Mouse (Mus musculus): ENCODE measurements around the gene A630001G21Rik. TPM values are rescaled to one million over a fixed set of nuclear protein-coding genes. Genes with fewer than 3 reads are reported as not detected.

The A630001G21Rik gene
- polyA plus RNA-seq, 2 experiments = 1.7 to 3.1 TPM

- no peak overlapping the region for H3K4me2 ChIP-seq (replicated peaks; ENCODE audit: low read depth, low read length, severe bottlenecking)
- no peak overlapping the region for H3K9ac ChIP-seq (ENCODE audit: low read depth, low read length, severe bottlenecking)
- no peak overlapping the region for H3K4me3 ChIP-seq (replicated peaks; ENCODE audit: low read length)
- no peaks in the 10 kb centered on the region for H3K36me3 ChIP-seq (ENCODE audit: control insufficient read depth, insufficient read depth, low read length)
- DNase-seq (ENCODE audit: low spot score) (no peak), ATAC-seq (ENCODE audit: low FRiP score, low read depth) (no peak)
- H3K9me3 ChIP-seq (ENCODE audit: control insufficient read depth, low read length) = no peaks in the 10 kb centered on the region
- H3K27ac ChIP-seq (replicated peaks; ENCODE audit: low read depth, low read length) = no peak overlapping the region
- H3K27me3 ChIP-seq (ENCODE audit: control insufficient read depth, insufficient read depth, low read length) = no peaks in the 10 kb centered on the region
- TF ChIP-seq POLR2A (IDR thresholded peaks at IDR 0.05; ENCODE audit: borderline replicate concordance, extremely low read depth, insufficient read depth, insufficient read length) = no peak
- no peaks in the 10 kb centered on the region for H3K4me1 ChIP-seq (ENCODE audit: control insufficient read depth, insufficient read depth, low read length)
Observed at GRCm38 (mm10) chr1:85739819-85740218, 38.6 kb downstream of the A630001G21Rik start.

DNA sequence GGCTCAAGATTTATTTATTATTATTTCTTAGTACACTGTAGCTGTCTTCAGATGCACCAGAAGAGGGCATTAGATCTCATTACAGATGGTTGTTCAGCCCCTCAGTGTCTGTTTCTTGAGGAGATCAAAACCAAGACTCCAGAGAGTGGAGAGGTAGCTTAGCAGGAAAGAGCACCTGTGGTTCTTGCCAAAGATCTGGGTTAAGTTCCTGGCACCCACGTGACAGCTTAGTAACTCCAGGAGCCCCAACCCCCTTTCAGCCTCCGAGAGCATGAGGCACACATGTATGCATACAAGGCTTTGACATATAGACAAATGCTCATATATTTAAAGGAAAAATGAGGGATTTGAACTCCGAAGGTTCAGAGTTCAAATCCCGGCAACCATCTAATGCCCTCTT lies 39.4 kb downstream of the A630001G21Rik start:
- no peak for TF ChIP-seq POLR2A (IDR thresholded peaks at IDR 0.05; ENCODE audit: borderline replicate concordance, extremely low read depth, insufficient read depth, insufficient read length)
- H3K9me3 ChIP-seq (ENCODE audit: control insufficient read depth, low read length) = no peaks in the 10 kb centered on the region
- H3K4me2 ChIP-seq (replicated peaks; ENCODE audit: low read depth, low read length, severe bottlenecking) = no peak overlapping the region
- DNase-seq (ENCODE audit: low spot score) = no peak
- no peaks in the 10 kb centered on the region for H3K4me1 ChIP-seq (ENCODE audit: control insufficient read depth, insufficient read depth, low read length)
- no peak overlapping the region for H3K9ac ChIP-seq (ENCODE audit: low read depth, low read length, severe bottlenecking)
- H3K36me3 ChIP-seq (ENCODE audit: control insufficient read depth, insufficient read depth, low read length) = no peaks in the 10 kb centered on the region
- no peaks in the 10 kb centered on the region for H3K27me3 ChIP-seq (ENCODE audit: control insufficient read depth, insufficient read depth, low read length)
- WGBS = 92% methylated on average over 4 of the region's 4 CpGs
- H3K27ac ChIP-seq (replicated peaks; ENCODE audit: low read depth, low read length) = no peak overlapping the region
- no peak overlapping the region for H3K4me3 ChIP-seq (replicated peaks; ENCODE audit: low read length)
- ATAC-seq (ENCODE audit: low FRiP score, low read depth) = no peak

DNA sequence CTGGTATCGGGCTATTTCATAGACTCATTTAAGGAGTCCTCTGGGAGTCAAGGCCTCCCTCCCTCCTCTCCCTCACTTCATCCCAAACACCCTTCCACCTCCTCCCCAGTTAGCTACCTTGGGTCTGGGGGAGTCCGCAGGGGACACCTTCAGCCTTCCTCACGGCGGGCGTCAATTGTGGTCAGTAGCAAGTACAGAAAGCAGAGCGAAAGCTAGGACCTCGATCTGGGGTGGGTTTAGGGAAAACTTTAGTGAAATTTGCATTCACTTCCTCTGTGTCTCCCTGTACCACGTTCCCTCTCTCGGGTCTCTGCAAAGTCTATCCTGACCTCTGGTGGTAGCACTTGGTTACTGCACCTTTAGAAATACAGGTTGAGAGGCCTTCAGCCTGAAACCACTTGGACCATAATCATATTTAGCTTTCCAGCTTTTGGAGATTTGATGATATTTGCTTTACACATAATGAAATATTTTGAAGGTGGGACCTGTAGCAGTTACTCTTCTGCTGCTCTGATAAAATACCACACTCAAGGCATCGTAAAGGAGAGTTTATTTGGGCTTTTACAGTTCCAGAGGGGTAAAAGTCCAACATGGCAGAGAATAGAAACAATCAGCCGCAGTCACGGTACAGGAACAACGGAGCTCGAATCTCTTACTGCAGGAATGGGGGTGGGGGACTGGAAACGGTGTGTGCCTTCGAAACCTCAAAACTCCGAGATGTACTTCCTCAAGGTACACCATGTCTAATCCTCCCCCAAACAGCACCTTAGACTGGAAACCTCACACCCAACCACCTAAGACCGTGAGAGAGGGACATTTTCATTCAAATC lies 41.9 kb downstream of the A630001G21Rik start:
- Histone ChIP-seq H3K4me3 (replicated peaks; ENCODE audit: low read length) (peak overlapping the region; percentile 31), H3K36me3 (ENCODE audit: control insufficient read depth, insufficient read depth, low read length) (no peaks in the 10 kb centered on the region), H3K4me1 (ENCODE audit: control insufficient read depth, insufficient read depth, low read length) (no peaks in the 10 kb centered on the region), H3K4me2 (replicated peaks; ENCODE audit: low read depth, low read length, severe bottlenecking) (peak overlapping the region; percentile 44), H3K27ac (replicated peaks; ENCODE audit: low read depth, low read length) (no peak overlapping the region), H3K27me3 (ENCODE audit: control insufficient read depth, insufficient read depth, low read length) (no peaks in the 10 kb centered on the region), H3K9me3 (ENCODE audit: control insufficient read depth, low read length) (no peaks in the 10 kb centered on the region), H3K9ac (ENCODE audit: low read depth, low read length, severe bottlenecking) (peak overlapping the region; percentile 56)
- DNase-seq (ENCODE audit: low spot score) (peak; percentile 72), ATAC-seq (ENCODE audit: low FRiP score, low read depth) (peak; percentile 47; the same call in 1 of the 2 replicates)
- TF ChIP-seq POLR2A (IDR thresholded peaks at IDR 0.05; ENCODE audit: borderline replicate concordance, extremely low read depth, insufficient read depth, insufficient read length) = no peak
- 38% methylated on average over 18 of the region's 18 CpGs for WGBS

GRCm38 (mm10) chr1:85735463-85736123 lies 42.9 kb downstream of the A630001G21Rik start:
- H3K9ac ChIP-seq (ENCODE audit: low read depth, low read length, severe bottlenecking) = no peak overlapping the region
- no peak overlapping the region for H3K27ac ChIP-seq (replicated peaks; ENCODE audit: low read depth, low read length)
- 68% methylated on average over 13 of the region's 13 CpGs for WGBS
- ATAC-seq (ENCODE audit: low FRiP score, low read depth) = no peak; the same call in 1 of the 2 replicates
- H3K4me2 ChIP-seq (replicated peaks; ENCODE audit: low read depth, low read length, severe bottlenecking) = peak overlapping the region; percentile 44; the same call in 1 of the 2 replicates
- DNase-seq (ENCODE audit: low spot score) = no peak
- no peaks in the 10 kb centered on the region for H3K27me3 ChIP-seq (ENCODE audit: control insufficient read depth, insufficient read depth, low read length)
- no peaks in the 10 kb centered on the region for H3K9me3 ChIP-seq (ENCODE audit: control insufficient read depth, low read length)
- no peaks in the 10 kb centered on the region for H3K36me3 ChIP-seq (ENCODE audit: control insufficient read depth, insufficient read depth, low read length)
- no peak overlapping the region for H3K4me3 ChIP-seq (replicated peaks; ENCODE audit: low read length)
- TF ChIP-seq POLR2A (IDR thresholded peaks at IDR 0.05; ENCODE audit: borderline replicate concordance, extremely low read depth, insufficient read depth, insufficient read length) = no peak
- no peaks in the 10 kb centered on the region for H3K4me1 ChIP-seq (ENCODE audit: control insufficient read depth, insufficient read depth, low read length)

DNA sequence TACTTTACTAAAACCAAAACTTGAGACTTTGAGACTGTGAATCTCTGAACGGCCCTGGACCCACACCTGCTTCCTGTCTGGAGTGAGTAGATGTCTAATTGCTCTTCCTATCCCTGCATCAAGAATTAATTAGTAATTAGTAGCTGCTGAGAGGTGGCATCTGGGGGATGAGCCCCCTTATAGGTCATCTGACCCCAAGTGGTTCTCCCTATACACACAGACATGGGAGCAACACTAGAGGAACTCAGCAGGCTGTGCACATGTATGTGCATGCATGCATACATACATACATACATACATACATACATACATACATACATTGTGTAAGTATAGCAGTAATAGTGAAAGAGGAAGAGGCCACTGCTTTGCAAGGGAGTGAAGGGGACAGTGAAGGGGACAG lies 43.9 kb downstream of the A630001G21Rik start:
- Histone ChIP-seq H3K4me3 (replicated peaks; ENCODE audit: low read length) (no peak overlapping the region), H3K27me3 (ENCODE audit: control insufficient read depth, insufficient read depth, low read length) (no peaks in the 10 kb centered on the region), H3K27ac (replicated peaks; ENCODE audit: low read depth, low read length) (no peak overlapping the region), H3K9me3 (ENCODE audit: control insufficient read depth, low read length) (no peaks in the 10 kb centered on the region), H3K9ac (ENCODE audit: low read depth, low read length, severe bottlenecking) (no peak overlapping the region), H3K4me1 (ENCODE audit: control insufficient read depth, insufficient read depth, low read length) (no peaks in the 10 kb centered on the region), H3K4me2 (replicated peaks; ENCODE audit: low read depth, low read length, severe bottlenecking) (no peak overlapping the region), H3K36me3 (ENCODE audit: control insufficient read depth, insufficient read depth, low read length) (no peaks in the 10 kb centered on the region)
- 65% methylated on average over 1 of the region's 1 CpGs for WGBS
- TF ChIP-seq POLR2A (IDR thresholded peaks at IDR 0.05; ENCODE audit: borderline replicate concordance, extremely low read depth, insufficient read depth, insufficient read length) = no peak
- no peak for ATAC-seq (ENCODE audit: low FRiP score, low read depth)
- DNase-seq (ENCODE audit: low spot score) = no peak

Data from limb, embryonic 14.5 days (tissue).